In the genomic region with DNA sequence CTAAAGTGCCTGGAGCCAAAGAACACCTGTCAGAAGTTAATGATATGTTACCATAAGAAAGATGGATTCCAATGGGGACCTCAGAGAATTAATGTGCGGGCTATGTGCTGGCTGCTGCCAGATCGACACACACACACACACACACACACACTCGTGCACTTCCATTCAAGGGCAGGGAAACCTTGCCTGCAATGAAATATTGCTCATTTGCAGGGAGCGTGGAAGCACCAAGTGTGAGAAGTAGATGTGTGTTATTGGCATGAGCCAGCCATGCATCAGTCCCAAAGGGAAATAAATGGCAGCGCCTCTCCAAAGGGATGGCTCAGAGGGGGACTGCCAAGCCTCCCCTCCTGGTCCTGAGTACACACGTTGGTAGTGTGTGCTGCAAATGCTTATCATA, we compare ENCODE assay signal across 16 mouse cellular contexts.
"Had no signal": no experiment of that assay in that cellular context is flagged by ENCODE, and none has a peak within 500 bp of the region (broad histone marks: within the 10 kb centered on the region; RNA-seq: fewer than 3 reads in every experiment).

No protein-coding gene starts in this region.

- DNase-seq: layer of hippocampus, postnatal 36 days; liver; liver, embryonic 13.5 days; liver, postnatal 0 days; lung, postnatal 14 days; retina, postnatal 1 day; right cerebral cortex, postnatal 4 days; spleen, adult 18-20 months; thymus, adult 18-20 months; thymus, postnatal 14 days had no signal

- H3K9me3 ChIP-seq: limb, embryonic 12.5 days; liver, embryonic 13.5 days; lung, embryonic 15.5 days; megakaryocyte, embryonic 14.5 days; midbrain, embryonic 15.5 days had no signal

- H3K4me1 ChIP-seq: liver, embryonic 13.5 days; midbrain, embryonic 15.5 days had no signal

- H3K27me3 ChIP-seq: limb, embryonic 12.5 days; liver, embryonic 13.5 days; lung, embryonic 15.5 days; midbrain, embryonic 15.5 days had no signal

- H3K27ac ChIP-seq: limb, embryonic 12.5 days; liver, embryonic 13.5 days; lung, embryonic 15.5 days; macrophage; midbrain, embryonic 15.5 days had no signal

- ATAC-seq: liver, postnatal 0 days; midbrain, embryonic 15.5 days had no signal

- H3K36me3 ChIP-seq: limb, embryonic 12.5 days; liver, embryonic 13.5 days; lung, embryonic 15.5 days; midbrain, embryonic 15.5 days had no signal

- H3K9ac ChIP-seq: limb, embryonic 12.5 days; liver, embryonic 13.5 days; liver, postnatal 0 days; lung, embryonic 15.5 days; midbrain, embryonic 15.5 days had no signal

- H3K4me2 ChIP-seq: limb, embryonic 12.5 days; liver, embryonic 13.5 days; lung, embryonic 15.5 days; midbrain, embryonic 11.5 days; midbrain, embryonic 15.5 days had no signal

- H3K4me3 ChIP-seq: limb, embryonic 12.5 days; liver, embryonic 13.5 days; lung, embryonic 15.5 days; megakaryocyte, embryonic 14.5 days; midbrain, embryonic 15.5 days had no signal
